Mouse (Mus musculus) right cerebral cortex, postnatal 10 days (tissue): Measurements from ENCODE around the gene Klhdc9.
A peak's percentile ranks its signal among the peaks of the same experiment; 100 is the strongest.
"Not testable (repeated sequence)": the region's sequence is repeated elsewhere in the genome, so short reads cannot be mapped to it uniquely, and the experiment has no call there.

Experiments used
- DNase-seq, 2 experiments: peaks; one replicate each; pipeline ENCODE4 v3.0.0; 2021; ENCODE audit warnings: low spot score in 2 of 2

Gene Klhdc9

GRCm38 (mm10) chr1:171356814-171357213 is 3.8 kb downstream of the Klhdc9 start:
- DNase-seq: no peak

- DNase-seq: no peak
These were observed 4.7 kb downstream of the Klhdc9 start for GRCm38 (mm10) chr1:171355812-171356340.

- no peak for DNase-seq
These were observed 11.4 kb downstream of the Klhdc9 start for GRCm38 (mm10) chr1:171349210-171349609.

- DNase-seq: no peak
These were observed 11.9 kb downstream of the Klhdc9 start for GRCm38 (mm10) chr1:171348665-171349064.

GRCm38 (mm10) chr1:171346095-171346450 is 14.5 kb downstream of the Klhdc9 start:
- DNase-seq: no peak

- peak; percentile 95 for DNase-seq
These were observed 15.1 kb downstream of the Klhdc9 start, which contains the start of the genes Nit1 and Pfdn2 for GRCm38 (mm10) chr1:171345225-171346094. Gene Nit1 (minus strand): TSS chr1:171345646. Gene Pfdn2 (plus strand): TSS chr1:171345670.

- DNase-seq: no peak
These were observed 15.9 kb downstream of the Klhdc9 start for GRCm38 (mm10) chr1:171344715-171345114.

- DNase-seq: no peak
These were observed 16.5 kb downstream of the Klhdc9 start for GRCm38 (mm10) chr1:171343922-171344677.

- DNase-seq: no peak
These were observed 18.1 kb downstream of the Klhdc9 start for GRCm38 (mm10) chr1:171342262-171343207.

GRCm38 (mm10) chr1:171330216-171330560 is 30.4 kb downstream of the Klhdc9 start:
- DNase-seq: no peak

GRCm38 (mm10) chr1:171329433-171330215 is 31.0 kb downstream of the Klhdc9 start:
- no peak for DNase-seq

- peak; percentile 96 to 98 for DNase-seq
These were observed 31.7 kb downstream of the Klhdc9 start, which contains the start of gene Dedd for GRCm38 (mm10) chr1:171328839-171329432. Gene Dedd (plus strand): TSS chr1:171329145.

GRCm38 (mm10) chr1:171328244-171328643 is 32.4 kb downstream of the Klhdc9 start:
- DNase-seq: no peak

- DNase-seq: not testable (repeated sequence)
These were observed 34.0 kb downstream of the Klhdc9 start for GRCm38 (mm10) chr1:171326588-171326987.

GRCm38 (mm10) chr1:171325571-171325970 is 35.0 kb downstream of the Klhdc9 start:
- no peak for DNase-seq

- DNase-seq: no peak
These were observed 38.6 kb downstream of the Klhdc9 start for GRCm38 (mm10) chr1:171322012-171322411.

- no peak for DNase-seq
These were observed 39.2 kb downstream of the Klhdc9 start for GRCm38 (mm10) chr1:171321415-171321814.

- no peak for DNase-seq
These were observed 40.4 kb downstream of the Klhdc9 start for GRCm38 (mm10) chr1:171320151-171320550.

- DNase-seq: no peak
These were observed 40.9 kb downstream of the Klhdc9 start for GRCm38 (mm10) chr1:171319748-171320147.

GRCm38 (mm10) chr1:171309321-171309720 is 51.3 kb downstream of the Klhdc9 start:
- DNase-seq: no peak
